ENCODE assay signal across 11 mouse cellular contexts in the genomic region with DNA sequence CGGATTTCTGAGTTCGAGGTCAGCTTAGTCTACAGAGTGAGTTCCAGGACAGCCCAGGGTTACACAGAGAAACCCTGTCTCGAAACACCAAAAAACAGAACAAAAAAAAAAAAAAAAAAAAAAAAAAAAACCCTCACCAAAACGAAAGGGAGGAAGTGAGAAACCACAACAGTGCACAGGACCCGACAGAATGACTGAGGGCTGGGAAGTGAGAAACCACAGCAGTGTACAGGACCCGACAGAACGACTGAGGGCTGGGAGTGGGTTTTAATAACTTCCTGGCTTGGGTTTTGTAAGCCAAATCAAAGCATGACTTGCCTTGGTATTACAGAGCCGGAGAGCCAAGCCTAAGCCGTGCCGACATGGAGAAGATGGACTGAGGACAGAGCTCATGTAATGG. TPM values are rescaled to one million over a fixed set of nuclear protein-coding genes. Genes with fewer than 3 reads are reported as not detected.
A peak's percentile ranks its signal among the peaks of the same experiment; 100 is the strongest.
DNase-seq lines count a peak whose midpoint lies in the region; ATAC-seq and TF ChIP-seq lines count a peak whose summit lies in the region.
"Had no signal": no experiment of that assay in that cellular context is flagged by ENCODE, and none has a peak within 500 bp of the region (broad histone marks: within the 10 kb centered on the region; RNA-seq: fewer than 3 reads in every experiment).

No protein-coding gene starts in this region.

- H3K4me1 ChIP-seq in liver, postnatal 0 days (ENCODE audit: insufficient read depth), result no peaks in the 10 kb centered on the region; the same call in 1 of the 2 replicates
- peaks cover 10% of the 10 kb centered on the region for H3K4me1 ChIP-seq in brown adipose tissue, adult 24 weeks (ENCODE audit: control insufficient read depth, insufficient read depth, insufficient read length, low read length)
- H3K4me1 ChIP-seq in forebrain, embryonic 15.5 days, result no peaks in the 10 kb centered on the region
- H3K4me1 ChIP-seq: neural tube, embryonic 13.5 days had no signal

- peak; percentile 51 for DNase-seq in liver, postnatal 0 days
- DNase-seq in liver, result no peak
- peak; percentile 59 to 61 for DNase-seq in monocyte, adult 2 months (ENCODE audit: low read depth in 1 of 2, low spot score in 2 of 2)
- peak; percentile 34 to 58 for DNase-seq in thymus, postnatal 10 days (ENCODE audit: low spot score in 2 of 2)
- no peak for DNase-seq in ovary, postnatal 36 days (ENCODE audit: low spot score)
- no peak for DNase-seq in kidney, adult 18-20 months
- DNase-seq: cerebellum, adult 11 months had no signal

- H3K27me3 ChIP-seq in liver, postnatal 0 days (ENCODE audit: insufficient read depth, low read length), result 0 out of 2 replicates have a peak, but pooled peaks cover 2% of the 10 kb centered on the region
- H3K27me3 ChIP-seq in forebrain, embryonic 15.5 days, result no peaks in the 10 kb centered on the region
- H3K27me3 ChIP-seq: limb, embryonic 15.5 days; neural tube, embryonic 13.5 days had no signal

- no peaks in the 10 kb centered on the region for H3K9me3 ChIP-seq in liver, postnatal 0 days (ENCODE audit: low read length)
- H3K9me3 ChIP-seq in forebrain, embryonic 15.5 days, result no peaks in the 10 kb centered on the region
- H3K9me3 ChIP-seq: limb, embryonic 15.5 days; neural tube, embryonic 13.5 days had no signal

- no peak overlapping the region for H3K9ac ChIP-seq in liver, postnatal 0 days (replicated peaks)
- H3K9ac ChIP-seq in forebrain, embryonic 15.5 days (replicated peaks), result no peak overlapping the region
- H3K9ac ChIP-seq: limb, embryonic 15.5 days; neural tube, embryonic 13.5 days had no signal

- no peak overlapping the region for H3K4me2 ChIP-seq in liver, postnatal 0 days (ENCODE audit: low read depth, low read length)
- no peak overlapping the region for H3K4me2 ChIP-seq in forebrain, embryonic 15.5 days (replicated peaks)
- H3K4me2 ChIP-seq: limb, embryonic 15.5 days; neural tube, embryonic 13.5 days had no signal

- no peak for TF ChIP-seq CTCF in liver, postnatal 0 days (IDR thresholded peaks at IDR 0.05; ENCODE audit: low read depth)

- H3K4me3 ChIP-seq in liver, postnatal 0 days (ENCODE audit: low read depth, low read length), result no peak overlapping the region
- no peak overlapping the region for H3K4me3 ChIP-seq in brown adipose tissue, adult 24 weeks (ENCODE audit: insufficient read depth, low read depth, low read length)
- H3K4me3 ChIP-seq in forebrain, embryonic 15.5 days, result no peak overlapping the region
- H3K4me3 ChIP-seq: limb, embryonic 15.5 days; neural tube, embryonic 13.5 days had no signal

- no peak for TF ChIP-seq EP300 in liver, postnatal 0 days (IDR thresholded peaks at IDR 0.05; ENCODE audit: low read depth)

- H3K27ac ChIP-seq in liver, postnatal 0 days (ENCODE audit: low read depth), result no peak overlapping the region
- H3K27ac ChIP-seq in brown adipose tissue, adult 24 weeks (replicated peaks; ENCODE audit: low read depth, low read length), result peak overlapping the region; percentile 85
- H3K27ac ChIP-seq in forebrain, embryonic 15.5 days (replicated peaks), result no peak overlapping the region
- H3K27ac ChIP-seq: neural tube, embryonic 13.5 days had no signal

- ATAC-seq in liver, postnatal 0 days, result peak; percentile 36; the same call in 1 of the 2 replicates
- no peak for ATAC-seq in forebrain, embryonic 15.5 days (replicated peaks)

- WGBS in liver, postnatal 0 days (ENCODE audit: insufficient replicate concordance), result 31% methylated on average over 10 of the region's 10 CpGs
- WGBS in forebrain, embryonic 15.5 days, result 94% methylated on average over 10 of the region's 10 CpGs

- peaks cover 6% of the 10 kb centered on the region; the same call in 1 of the 2 replicates for H3K36me3 ChIP-seq in liver, postnatal 0 days (replicated peaks; ENCODE audit: insufficient read depth, low read length)
- H3K36me3 ChIP-seq in forebrain, embryonic 15.5 days, result peaks cover 25% of the 10 kb centered on the region

RNA-seq across cellular contexts. Expression of gene Cfdp1, which starts 32.9 kb away (rescaled TPM):
- polyA plus RNA-seq in liver, postnatal 0 days (2015; fragmentation: Nextera tagmentation; extraction: Ambion mirVana), result 48.9 and 51.3 TPM in 2 replicates
- 60.6 and 88.8 TPM in 2 replicates for polyA plus RNA-seq in brown adipose tissue, adult 24 weeks (2012; ENCODE audit: insufficient read depth, insufficient read length, missing spikeins)
- polyA plus RNA-seq in forebrain, embryonic 15.5 days (2015; fragmentation: Nextera tagmentation; extraction: Ambion mirVana), result 173 and 181 TPM in 2 replicates

RNA-seq across cellular contexts. Expression of gene Tmem170, which starts 55.4 kb away (rescaled TPM):
- polyA plus RNA-seq in liver, postnatal 0 days (2015; fragmentation: Nextera tagmentation; extraction: Ambion mirVana), result 4.9 TPM in 2 replicates
- polyA plus RNA-seq in brown adipose tissue, adult 24 weeks (2012; ENCODE audit: insufficient read depth, insufficient read length, missing spikeins), result 4.5 and 6.0 TPM in 2 replicates
- 4.2 and 4.3 TPM in 2 replicates for polyA plus RNA-seq in forebrain, embryonic 15.5 days (2015; fragmentation: Nextera tagmentation; extraction: Ambion mirVana)

Comparison
In these comparisons a context has a peak if more than half of its experiments do, and no peak if none do; other contexts are left out.
1. DNase-seq: peak in liver, postnatal 0 days (single experiment), monocyte, adult 2 months (2 of 2) and thymus, postnatal 10 days (2 of 2); none in liver (single experiment), ovary, postnatal 36 days (single experiment) and kidney, adult 18-20 months (single experiment).